Mouse (Mus musculus): ENCODE data around the gene Cpt1b. TPM values are rescaled to one million over a fixed set of nuclear protein-coding genes. Genes with fewer than 3 reads are reported as not detected.

Gene Cpt1b
- total RNA-seq, 1 experiment from 2014 or later = 525 TPM

DNA sequence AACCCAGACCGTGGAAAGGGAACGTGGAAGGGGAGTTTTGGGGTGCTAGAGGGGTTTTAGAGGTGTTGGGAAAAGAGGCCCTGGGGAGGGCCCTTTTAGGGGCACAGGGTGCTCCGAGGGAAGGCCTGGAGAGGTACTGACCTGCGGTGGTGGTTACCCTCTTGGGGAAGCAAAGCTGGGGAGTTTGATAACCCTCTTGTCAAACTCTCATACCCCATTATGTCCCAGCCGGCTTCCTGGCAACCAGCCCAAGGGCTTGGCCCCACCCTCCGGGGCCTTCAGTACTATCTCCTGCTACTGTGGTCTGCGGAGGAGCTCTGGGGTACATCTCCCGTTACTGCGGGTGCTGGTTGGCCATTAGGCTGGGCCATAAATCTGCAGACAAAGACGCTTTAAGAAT lies 46.2 kb downstream of the Cpt1b start:
- DNase-seq = no peak

DNA sequence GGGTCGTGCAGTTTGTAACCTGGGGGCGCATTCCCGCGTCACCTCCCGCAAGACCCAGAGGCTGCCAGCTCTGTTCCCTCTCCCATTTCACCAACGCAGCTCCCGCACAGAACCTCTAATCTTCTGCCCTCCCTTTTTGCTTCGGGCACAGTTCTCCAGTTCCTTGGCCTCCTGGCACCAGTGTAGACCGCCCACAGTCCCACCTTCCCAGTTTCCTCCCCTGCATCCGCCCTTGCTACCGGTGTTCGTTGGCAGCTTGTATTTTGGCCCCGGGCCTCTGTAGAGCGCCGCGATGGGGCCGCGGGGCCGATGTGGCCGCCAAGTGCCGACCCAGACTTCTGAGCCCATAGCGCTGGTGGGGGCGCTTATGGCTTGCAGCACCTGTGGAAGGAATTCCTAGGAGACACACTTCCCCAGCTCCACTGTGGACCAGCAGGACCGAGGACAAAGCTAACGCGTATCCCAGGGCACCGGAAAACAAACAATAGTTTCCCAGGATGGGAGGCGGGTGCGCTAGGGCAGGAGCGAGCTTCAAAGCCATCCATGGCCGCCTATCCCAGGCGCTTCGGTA lies 46.7 kb downstream of the Cpt1b start, which contains the start of gene Odf3b:
Gene Odf3b, minus strand, starts transcription at position 452 of the 571 bp plus-strand sequence.
- DNase-seq = peak; percentile 57

DNA sequence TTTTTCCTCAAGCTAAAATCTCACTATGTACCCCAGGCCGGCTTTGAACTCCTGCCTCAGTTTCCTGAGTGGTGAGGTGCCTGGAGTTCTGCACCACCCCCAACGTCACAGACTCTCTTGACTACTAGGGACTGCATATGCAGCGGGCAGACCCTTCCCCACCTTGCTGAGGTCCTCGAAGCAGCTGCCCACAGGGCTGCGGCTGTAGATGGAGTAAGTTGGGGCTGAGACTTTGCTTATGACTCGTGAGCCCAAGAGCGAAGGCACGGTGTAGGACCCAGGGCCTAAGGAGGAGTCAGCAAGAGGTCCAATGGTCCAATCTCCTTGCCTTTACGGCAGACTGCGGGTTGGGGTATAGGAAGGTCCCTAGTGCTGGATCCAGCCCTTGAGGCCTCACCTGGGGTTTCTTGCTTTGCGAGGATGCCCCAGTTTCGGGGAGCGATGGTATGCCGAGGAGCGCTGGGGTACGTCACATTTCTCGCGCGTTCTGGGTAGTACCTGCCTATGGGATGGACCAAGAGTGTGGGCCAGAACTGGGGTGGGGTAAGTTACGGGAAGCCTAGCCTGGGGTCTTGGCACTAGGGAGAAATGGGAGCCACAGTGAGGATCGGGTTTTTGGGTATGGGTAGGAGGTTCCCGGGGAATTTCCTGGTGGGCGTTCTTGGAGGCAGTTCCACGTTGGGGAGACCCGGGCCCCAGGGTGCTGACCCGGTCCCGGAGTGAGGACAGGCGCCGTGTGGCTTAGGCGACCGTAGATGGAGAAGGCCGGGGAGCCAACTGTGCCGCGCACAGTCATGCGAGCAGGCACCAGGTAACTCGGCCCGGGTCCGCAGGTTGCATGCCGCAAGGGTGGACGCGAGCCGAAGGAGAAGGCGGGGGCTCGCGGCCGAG lies 47.5 kb downstream of the Cpt1b start:
- no peak for DNase-seq

DNA sequence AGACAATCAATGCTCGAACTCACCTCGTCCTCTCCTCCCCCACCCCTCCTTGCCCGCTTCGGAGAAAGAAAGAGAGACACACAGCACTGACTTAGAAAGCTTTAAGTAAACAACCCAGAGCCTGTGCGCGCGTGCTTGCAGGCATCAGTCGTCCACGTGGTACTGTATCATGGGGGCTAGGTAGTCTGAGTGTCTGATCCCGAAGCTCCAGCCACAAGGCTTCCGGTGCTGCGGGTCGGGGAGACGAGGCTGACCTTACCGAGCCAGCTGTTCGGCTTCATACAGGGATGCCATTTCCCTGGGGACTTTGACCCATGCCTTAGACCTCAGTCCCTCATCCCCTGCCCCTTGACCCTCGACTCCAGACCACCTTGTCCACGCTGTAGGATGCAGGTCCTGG lies 48.3 kb downstream of the Cpt1b start:
- no peak for DNase-seq

DNA sequence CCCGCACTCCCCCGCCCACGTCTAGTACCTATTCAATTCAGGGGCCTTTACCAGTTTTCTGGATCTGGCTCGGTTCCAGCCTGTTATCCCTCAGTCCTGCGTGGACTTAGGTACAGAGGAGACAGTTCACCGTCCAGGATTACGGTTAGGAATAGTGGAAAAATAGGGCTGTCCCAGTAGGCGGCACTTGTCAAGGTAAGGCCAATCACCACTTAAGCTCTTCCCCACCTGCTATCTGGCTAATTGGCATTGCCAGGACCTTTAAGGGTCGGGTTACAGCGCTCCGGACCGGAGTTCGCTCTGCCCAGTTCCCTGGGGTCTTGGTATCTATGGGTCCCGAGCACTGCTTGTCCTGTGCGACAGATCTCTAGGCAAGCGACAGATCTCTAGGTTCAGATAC lies 48.7 kb downstream of the Cpt1b start, which contains the start of gene Tymp:
Gene Tymp, minus strand, starts transcription at position 83 of the 400 bp plus-strand sequence.
- no peak for DNase-seq

DNA sequence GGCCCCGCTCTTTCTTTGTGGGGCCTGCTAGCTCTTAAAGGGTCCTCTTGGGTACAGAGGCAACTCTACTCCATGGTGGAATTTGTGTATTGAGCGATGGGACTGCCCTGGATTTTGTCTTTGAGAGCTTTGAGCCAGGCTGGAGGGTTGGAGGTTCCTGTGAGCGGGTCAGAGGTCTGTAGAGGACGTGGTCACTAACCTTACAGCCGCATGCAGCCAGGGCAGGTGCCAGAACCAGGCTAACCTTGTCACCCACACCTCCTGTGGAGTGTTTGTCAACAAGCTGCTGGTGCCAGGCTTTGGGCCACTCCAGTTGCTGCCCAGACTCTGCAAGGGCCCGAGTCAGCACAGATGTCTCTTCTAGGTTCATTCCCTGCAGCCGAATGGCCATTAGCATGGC lies 49.6 kb downstream of the Cpt1b start:
- DNase-seq = no peak

DNA sequence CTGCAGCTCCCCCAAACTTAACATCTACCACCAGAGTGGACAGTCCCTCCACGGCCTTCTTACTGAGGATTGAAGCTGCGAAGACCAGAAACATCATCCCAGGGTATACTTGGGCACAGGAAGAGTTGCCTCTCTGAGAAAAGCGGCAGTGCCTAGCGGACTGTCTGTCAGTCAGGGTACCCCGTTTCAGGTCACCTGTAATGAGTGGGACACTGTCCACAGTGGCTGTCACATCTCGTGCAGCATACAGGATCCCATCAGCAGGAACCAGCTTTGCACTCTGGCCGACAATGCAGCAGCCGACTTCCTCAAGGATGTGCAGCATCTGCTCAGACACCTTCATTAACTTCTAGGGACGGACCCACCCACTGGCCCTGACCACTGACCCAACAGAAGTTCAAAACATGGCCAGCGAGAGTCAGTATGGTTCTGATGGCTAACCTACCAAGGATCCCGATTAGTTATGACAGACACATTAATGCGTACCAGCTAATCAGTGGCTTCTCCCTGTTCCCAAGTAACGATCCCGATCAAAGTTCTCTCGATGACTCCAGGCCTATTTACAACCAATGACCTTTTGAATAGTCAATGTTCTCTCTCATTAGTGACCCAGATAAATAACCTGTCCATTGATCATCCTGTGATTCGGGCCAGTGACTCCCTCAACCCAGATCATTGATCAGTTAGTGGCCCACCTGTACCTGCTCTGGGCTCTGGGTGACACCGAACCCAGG lies 50.7 kb downstream of the Cpt1b start:
- no peak for DNase-seq

DNA sequence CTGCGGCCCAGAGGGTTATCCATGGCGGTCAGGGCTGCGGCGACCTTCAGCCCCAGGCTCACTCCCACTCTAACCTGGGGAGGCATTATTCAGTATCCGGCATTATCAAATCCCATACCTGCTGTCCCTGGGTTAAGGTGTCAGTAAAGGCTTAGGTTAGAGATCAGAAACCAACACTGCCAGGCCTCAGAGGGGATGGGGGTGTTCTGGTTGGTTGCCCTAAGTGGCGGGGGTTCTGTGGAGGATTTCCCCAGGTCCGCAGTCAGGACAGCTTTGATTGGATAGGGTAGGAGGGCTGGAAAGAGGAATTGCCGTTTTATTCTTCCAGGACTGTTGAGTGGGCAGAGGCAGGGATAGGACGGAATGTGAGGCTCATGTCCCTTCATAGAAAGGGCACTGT lies 51.3 kb downstream of the Cpt1b start:
- no peak for DNase-seq

DNA sequence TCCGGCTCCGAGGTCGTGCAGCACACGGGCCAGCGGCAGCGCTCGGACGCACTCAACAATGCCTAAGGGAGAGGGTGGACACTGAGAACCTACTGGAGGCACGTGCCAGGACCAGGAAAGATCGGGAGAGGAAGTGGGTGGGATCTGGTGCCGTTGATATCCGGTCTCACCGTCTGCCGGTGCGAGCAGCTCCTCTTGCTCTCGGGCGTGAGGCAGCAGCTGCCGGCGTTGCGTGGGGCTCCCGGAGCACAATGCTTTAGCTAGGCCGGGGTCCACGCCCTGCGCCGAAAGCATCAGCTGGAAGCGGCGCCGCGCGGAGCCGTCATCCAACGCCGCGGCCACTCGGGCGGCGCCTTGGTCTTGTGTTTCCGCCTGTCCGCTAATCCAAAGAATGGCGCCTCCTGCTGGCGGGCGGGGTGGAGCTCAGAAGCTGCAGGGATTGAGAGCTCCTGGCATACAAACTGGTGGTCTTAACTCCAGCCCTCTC lies 51.9 kb downstream of the Cpt1b start, which contains the start of gene Sco2:
Gene Sco2, minus strand, starts transcription at position 85 of the 487 bp plus-strand sequence.
- DNase-seq = peak; percentile 97

DNA sequence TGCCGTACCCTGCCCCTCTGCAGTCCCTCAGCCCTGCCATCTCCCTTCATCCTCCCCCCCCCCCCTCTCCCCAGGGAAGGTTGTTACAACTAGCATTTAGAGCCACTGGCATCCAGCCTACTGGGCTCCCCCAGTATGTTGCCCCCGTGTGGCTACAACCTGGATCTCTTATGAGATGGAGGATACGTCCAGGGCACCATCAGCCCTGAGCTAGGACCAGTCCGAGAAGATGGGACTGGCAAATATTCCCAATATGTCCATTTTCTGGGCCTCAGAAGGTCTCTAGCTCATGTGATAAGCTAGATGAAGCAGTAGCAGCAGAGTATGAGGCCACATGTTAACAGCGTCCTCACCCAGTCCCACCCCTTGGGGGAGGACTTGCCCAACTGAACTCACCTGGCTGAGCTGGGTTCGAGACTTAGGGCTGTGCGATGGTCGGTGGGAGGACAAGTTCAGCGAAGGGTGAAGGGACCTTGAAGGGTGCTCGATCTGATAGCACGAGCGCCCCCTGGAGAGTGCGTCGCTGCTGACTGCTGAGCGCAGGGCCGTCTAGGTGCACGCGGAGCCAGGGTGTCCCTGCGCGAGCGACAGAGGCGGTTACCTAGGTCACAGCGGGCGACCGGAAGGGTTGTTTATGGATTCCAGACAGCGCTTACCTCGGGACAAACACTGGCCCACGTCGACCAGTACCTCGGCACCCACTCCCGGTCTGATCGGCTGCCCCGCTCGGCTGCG lies 52.5 kb downstream of the Cpt1b start:
- DNase-seq = peak; percentile 93

DNA sequence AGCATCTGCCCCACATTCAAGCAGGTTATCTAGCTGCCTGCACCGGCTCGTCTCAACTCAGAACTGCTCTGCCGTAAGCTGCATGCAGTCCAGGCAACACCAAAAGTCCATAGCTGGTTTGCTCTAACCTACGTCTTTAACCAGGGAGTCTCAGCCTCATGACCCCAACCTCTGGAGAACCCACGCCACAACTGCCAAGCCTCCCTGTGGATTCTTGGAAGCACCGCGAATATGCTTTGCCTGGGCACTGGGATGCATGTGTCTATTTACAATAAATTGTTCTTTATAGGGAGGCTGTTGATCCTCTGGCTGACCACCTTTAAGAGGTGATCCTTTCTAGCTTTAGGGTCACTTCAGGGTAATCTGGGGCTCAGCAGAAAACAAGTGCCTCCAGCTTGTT lies 53.1 kb downstream of the Cpt1b start:
- no peak for DNase-seq

DNA sequence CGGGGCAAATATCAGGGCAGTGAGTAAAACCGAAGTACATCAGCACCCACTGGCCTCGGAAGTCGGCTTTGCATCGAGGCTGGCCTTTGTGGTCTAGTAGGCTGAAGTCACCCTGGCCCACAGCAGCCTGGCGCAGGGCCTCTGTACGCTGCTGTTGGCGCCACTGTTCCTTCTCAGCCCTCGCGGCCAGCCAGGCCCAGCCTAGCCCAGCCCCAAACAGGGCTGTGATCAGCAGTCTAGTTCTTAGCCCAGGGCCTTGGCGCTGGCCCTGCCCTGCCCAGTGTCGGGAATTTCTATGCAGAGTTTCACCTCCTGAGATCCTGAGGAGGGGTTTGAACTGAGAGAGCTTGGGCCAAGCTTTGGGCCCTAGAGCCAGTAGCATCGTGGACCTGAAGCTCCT lies 53.6 kb downstream of the Cpt1b start:
- no peak for DNase-seq

Other genes with a start within 250 kb of the Cpt1b start
- gene Plxnb2, start 245.1 kb downstream of the Cpt1b start, total RNA-seq (2021) = 83.2 and 110 TPM in 2 replicates
- 5.0 and 6.2 TPM in 2 replicates for gene Dennd6b, start 229.4 kb downstream of the Cpt1b start, total RNA-seq (2021)
- gene Ppp6r2, start 214.3 kb downstream of the Cpt1b start, total RNA-seq (2021) = 41.1 and 52.4 TPM in 2 replicates
- gene Sbf1, start 110.6 kb downstream of the Cpt1b start, total RNA-seq (2021) = 74.0 and 99.4 TPM in 2 replicates
- gene Adm2, start 103.1 kb downstream of the Cpt1b start, total RNA-seq (2021) = not detected in 2 replicates
- not detected in 2 replicates for gene Miox, start 91.5 kb downstream of the Cpt1b start, total RNA-seq (2021)
- gene Lmf2, start 70.2 kb downstream of the Cpt1b start, total RNA-seq (2021) = 43.2 and 44.6 TPM in 2 replicates
- gene Ncaph2, start 70.1 kb downstream of the Cpt1b start, total RNA-seq (2021) = 83.3 and 85.8 TPM in 2 replicates
- 39.5 and 43.5 TPM in 2 replicates for gene Sco2, start 52.0 kb downstream of the Cpt1b start, total RNA-seq (2021)
- gene Tymp, start 48.8 kb downstream of the Cpt1b start, total RNA-seq (2021) = 0.68 and 4.5 TPM in 2 replicates
- gene Odf3b, start 46.6 kb downstream of the Cpt1b start, total RNA-seq (2021) = 0.53 and 1.5 TPM in 2 replicates
- gene Klhdc7b, start 40.9 kb downstream of the Cpt1b start, total RNA-seq (2021) = not detected in 2 replicates
- not detected in 2 replicates for gene Syce3, start 15.4 kb downstream of the Cpt1b start, total RNA-seq (2021)
- 2.5 TPM in 2 replicates for gene C730034F03Rik, start 3.7 kb upstream of the Cpt1b start, total RNA-seq (2021)
- gene Gm44502, start 3.8 kb upstream of the Cpt1b start, total RNA-seq (2021) = 11.0 and 11.5 TPM in 2 replicates
- 98.6 and 101 TPM in 2 replicates for gene Chkb, start 4.0 kb upstream of the Cpt1b start, total RNA-seq (2021)
- 8.0 and 9.1 TPM in 2 replicates for gene Mapk8ip2, start 28.1 kb upstream of the Cpt1b start, total RNA-seq (2021)
- 23.3 and 26.9 TPM in 2 replicates for gene Arsa, start 51.6 kb upstream of the Cpt1b start, total RNA-seq (2021)
- gene Shank3, start 73.8 kb upstream of the Cpt1b start, total RNA-seq (2021) = 57.8 and 71.6 TPM in 2 replicates
- gene Acr, start 142.5 kb upstream of the Cpt1b start, total RNA-seq (2021) = 0.48 and 0.75 TPM in 2 replicates
- gene Rabl2, start 166.1 kb upstream of the Cpt1b start, total RNA-seq (2021) = 9.1 and 12.2 TPM in 2 replicates